Mouse (Mus musculus): Measurements from ENCODE around the gene Olfr191. TPM values are rescaled to one million over a fixed set of nuclear protein-coding genes. Genes with fewer than 3 reads are reported as not detected.

Gene Olfr191
- polyA plus RNA-seq, 1 experiment from 2014 or later, result not detected

DNA sequence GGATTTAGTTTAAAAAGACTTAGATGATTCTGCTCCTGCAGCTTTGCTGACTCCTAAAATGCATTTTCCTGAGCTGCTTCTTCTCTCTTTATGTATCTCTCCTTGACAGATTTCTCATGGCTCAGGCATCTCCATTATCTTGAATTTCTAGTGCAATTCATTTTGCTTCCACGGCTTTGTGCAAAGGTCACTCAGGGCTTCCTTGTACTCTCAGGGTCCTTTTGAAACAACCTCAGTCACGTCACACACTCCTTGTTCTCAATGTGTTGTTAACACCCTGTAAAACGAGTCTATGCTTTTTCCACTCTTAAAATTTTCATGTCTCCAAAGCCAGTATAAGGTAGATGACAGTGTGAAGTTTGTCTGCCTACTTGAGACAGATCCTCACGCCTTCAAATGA lies 42.0 kb downstream of the Olfr191 start:
- Histone ChIP-seq H3K9ac (no peak overlapping the region), H3K9me3 (replicated peaks) (no peaks in the 10 kb centered on the region), H3K4me1 (no peaks in the 10 kb centered on the region), H3K27me3 (no peaks in the 10 kb centered on the region), H3K4me2 (no peak overlapping the region), H3K4me3 (no peak overlapping the region), H3K27ac (no peak overlapping the region), H3K36me3 (ENCODE audit: poor library complexity, severe bottlenecking) (no peaks in the 10 kb centered on the region)
- 72% methylated on average over 4 of the region's 4 CpGs for WGBS
- no peak for ATAC-seq

DNA sequence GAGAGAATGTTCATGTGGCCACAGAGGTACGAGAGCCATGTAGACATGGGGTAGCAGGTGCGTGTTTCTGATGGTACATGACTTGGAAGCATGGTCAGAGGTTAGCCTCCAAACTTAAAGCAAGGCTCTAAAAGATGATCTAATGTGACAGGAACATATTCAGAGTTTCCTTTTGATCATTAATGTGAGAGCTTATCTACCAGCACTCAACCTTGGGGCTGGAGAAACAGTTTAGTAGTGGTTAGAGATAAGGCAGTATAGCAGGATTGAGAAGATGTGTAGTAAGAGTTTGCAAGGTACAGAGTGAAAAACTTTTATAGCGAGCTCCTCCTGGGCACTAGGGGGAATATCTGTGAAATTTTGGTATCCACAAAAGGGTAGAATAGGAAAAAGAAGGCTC lies 43.8 kb downstream of the Olfr191 start:
- no peak overlapping the region for H3K4me2 ChIP-seq
- 82% methylated on average over 3 of the region's 3 CpGs for WGBS
- H3K27me3 ChIP-seq, result no peaks in the 10 kb centered on the region
- no peak overlapping the region for H3K9ac ChIP-seq
- H3K4me1 ChIP-seq, result no peaks in the 10 kb centered on the region
- no peaks in the 10 kb centered on the region for H3K9me3 ChIP-seq (replicated peaks)
- no peak overlapping the region for H3K27ac ChIP-seq
- no peak overlapping the region for H3K4me3 ChIP-seq
- ATAC-seq, result no peak
- H3K36me3 ChIP-seq (ENCODE audit: poor library complexity, severe bottlenecking), result no peaks in the 10 kb centered on the region

DNA sequence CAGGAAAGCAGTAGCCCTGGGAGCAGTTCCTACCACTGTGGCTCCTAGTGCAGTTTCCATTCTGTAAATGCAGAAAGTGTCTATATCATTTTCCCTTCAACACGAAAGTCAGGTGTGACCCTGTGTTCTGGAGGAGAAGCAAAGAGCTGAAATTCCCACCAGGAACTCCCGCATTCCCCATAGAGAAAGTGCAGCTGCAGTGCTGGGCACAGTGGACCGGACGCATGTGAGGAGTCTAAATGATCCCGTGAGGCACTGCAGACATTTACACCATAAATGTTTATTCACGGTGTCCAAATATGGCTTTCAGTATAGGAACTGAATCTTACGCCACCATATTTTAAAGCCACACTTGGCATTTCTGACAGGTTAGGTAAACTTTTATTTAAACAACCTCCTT lies 49.9 kb downstream of the Olfr191 start, which contains the start of gene Olfr187:
Gene Olfr187 (minus strand): TSS at position 58 of the 400 bp plus-strand sequence.
- Histone ChIP-seq H3K9me3 (replicated peaks) (no peaks in the 10 kb centered on the region), H3K27ac (no peak within 1 kb of the TSS), H3K4me3 (no peak within 1 kb of the TSS), H3K4me2 (no peak within 1 kb of the TSS), H3K27me3 (no peaks in the 10 kb centered on the region), H3K36me3 (ENCODE audit: poor library complexity, severe bottlenecking) (no peaks in the 10 kb centered on the region), H3K4me1 (no peaks in the 10 kb centered on the region), H3K9ac (no peak within 1 kb of the TSS)
- no peak for ATAC-seq
- 90% methylated on average over 7 of the region's 7 CpGs for WGBS

Other genes with a start within 250 kb of the Olfr191 start
- not detected in 2 replicates for gene Olfr177, start 215.1 kb downstream of the Olfr191 start, polyA plus RNA-seq (2015; fragmentation: Nextera tagmentation; extraction: Ambion mirVana)
- not detected in 2 replicates for gene Olfr178, start 197.8 kb downstream of the Olfr191 start, polyA plus RNA-seq (2015; fragmentation: Nextera tagmentation; extraction: Ambion mirVana)
- gene Olfr181, start 161.1 kb downstream of the Olfr191 start, polyA plus RNA-seq (2015; fragmentation: Nextera tagmentation; extraction: Ambion mirVana), result not detected in 2 replicates
- gene Olfr180, start 160.4 kb downstream of the Olfr191 start, polyA plus RNA-seq (2015; fragmentation: Nextera tagmentation; extraction: Ambion mirVana), result not detected in 2 replicates
- not detected in 2 replicates for gene Olfr183, start 94.5 kb downstream of the Olfr191 start, polyA plus RNA-seq (2015; fragmentation: Nextera tagmentation; extraction: Ambion mirVana)
- gene Olfr186, start 59.5 kb downstream of the Olfr191 start, polyA plus RNA-seq (2015; fragmentation: Nextera tagmentation; extraction: Ambion mirVana), result not detected in 2 replicates
- not detected in 2 replicates for gene Olfr187, start 50.1 kb downstream of the Olfr191 start, polyA plus RNA-seq (2015; fragmentation: Nextera tagmentation; extraction: Ambion mirVana)
- not detected in 2 replicates for gene Olfr190, start 11.8 kb downstream of the Olfr191 start, polyA plus RNA-seq (2015; fragmentation: Nextera tagmentation; extraction: Ambion mirVana)
- gene Olfr193, start 22.1 kb upstream of the Olfr191 start, polyA plus RNA-seq (2015; fragmentation: Nextera tagmentation; extraction: Ambion mirVana), result not detected in 2 replicates
- not detected in 2 replicates for gene Olfr194, start 31.2 kb upstream of the Olfr191 start, polyA plus RNA-seq (2015; fragmentation: Nextera tagmentation; extraction: Ambion mirVana)
- gene Olfr195, start 57.2 kb upstream of the Olfr191 start, polyA plus RNA-seq (2015; fragmentation: Nextera tagmentation; extraction: Ambion mirVana), result not detected in 2 replicates
- gene Olfr196, start 80.6 kb upstream of the Olfr191 start, polyA plus RNA-seq (2015; fragmentation: Nextera tagmentation; extraction: Ambion mirVana), result not detected in 2 replicates
- gene Olfr198, start 113.7 kb upstream of the Olfr191 start, polyA plus RNA-seq (2015; fragmentation: Nextera tagmentation; extraction: Ambion mirVana), result not detected in 2 replicates
- not detected in 2 replicates for gene Olfr199, start 129.9 kb upstream of the Olfr191 start, polyA plus RNA-seq (2015; fragmentation: Nextera tagmentation; extraction: Ambion mirVana)
- gene Olfr201, start 182.8 kb upstream of the Olfr191 start, polyA plus RNA-seq (2015; fragmentation: Nextera tagmentation; extraction: Ambion mirVana), result not detected in 2 replicates
- gene Olfr202, start 197.0 kb upstream of the Olfr191 start, polyA plus RNA-seq (2015; fragmentation: Nextera tagmentation; extraction: Ambion mirVana), result not detected in 2 replicates
- gene Olfr203, start 209.1 kb upstream of the Olfr191 start, polyA plus RNA-seq (2015; fragmentation: Nextera tagmentation; extraction: Ambion mirVana), result not detected in 2 replicates
- gene Olfr204, start 228.4 kb upstream of the Olfr191 start, polyA plus RNA-seq (2015; fragmentation: Nextera tagmentation; extraction: Ambion mirVana), result not detected in 2 replicates
- gene Olfr205, start 241.3 kb upstream of the Olfr191 start, polyA plus RNA-seq (2015; fragmentation: Nextera tagmentation; extraction: Ambion mirVana), result not detected in 2 replicates

Measured in forebrain, embryonic 13.5 days (tissue).